Mouse (Mus musculus): ENCODE data around the gene Mecr.
A peak's percentile ranks its signal among the peaks of the same experiment; 100 is the strongest.

Mecr gene

GRCm38 (mm10) chr4:131897787-131898186, 54.5 kb downstream of the Mecr start:
- DNase-seq (ENCODE audit: low read depth) = no peak

- DNase-seq (ENCODE audit: low read depth) = no peak
Measured at GRCm38 (mm10) chr4:131898503-131899179, 55.4 kb downstream of the Mecr start.

GRCm38 (mm10) chr4:131899180-131899554, 55.9 kb downstream of the Mecr start:
- DNase-seq (ENCODE audit: low read depth) = no peak

- no peak for DNase-seq (ENCODE audit: low read depth)
Measured at GRCm38 (mm10) chr4:131901090-131901489, 57.8 kb downstream of the Mecr start.

GRCm38 (mm10) chr4:131904478-131904877, 61.2 kb downstream of the Mecr start:
- DNase-seq (ENCODE audit: low read depth) = no peak

GRCm38 (mm10) chr4:131906423-131906822, 63.2 kb downstream of the Mecr start:
- no peak for DNase-seq (ENCODE audit: low read depth)

- no peak for DNase-seq (ENCODE audit: low read depth)
Measured at GRCm38 (mm10) chr4:131907912-131908311, 64.6 kb downstream of the Mecr start.

GRCm38 (mm10) chr4:131910237-131910994, 67.1 kb downstream of the Mecr start:
- DNase-seq (ENCODE audit: low read depth) = peak; percentile 37

- DNase-seq (ENCODE audit: low read depth) = no peak
Measured at GRCm38 (mm10) chr4:131911521-131911920, 68.3 kb downstream of the Mecr start.

- DNase-seq (ENCODE audit: low read depth) = peak; percentile 59
Measured at GRCm38 (mm10) chr4:131913526-131913925, 70.3 kb downstream of the Mecr start.

GRCm38 (mm10) chr4:131914046-131914643, 70.9 kb downstream of the Mecr start:
- DNase-seq (ENCODE audit: low read depth) = no peak

- DNase-seq (ENCODE audit: low read depth) = no peak
Measured at GRCm38 (mm10) chr4:131914891-131915469, 71.7 kb downstream of the Mecr start.

- no peak for DNase-seq (ENCODE audit: low read depth)
Measured at GRCm38 (mm10) chr4:131915821-131916328, 72.6 kb downstream of the Mecr start.

- no peak for DNase-seq (ENCODE audit: low read depth)
Measured at GRCm38 (mm10) chr4:131916425-131916824, 73.2 kb downstream of the Mecr start.

GRCm38 (mm10) chr4:131917010-131917555, 73.8 kb downstream of the Mecr start:
- no peak for DNase-seq (ENCODE audit: low read depth)
